Mouse (Mus musculus) brain, embryonic 14.5 days (tissue): ENCODE results near the gene Dhrs7c.

Experiments
- CTCF ChIP-seq: fragments of 200-500 bp; IDR thresholded peaks from 2 replicates; pipeline ENCODE4 v1.5.1; 2012; ENCODE audit warnings: inconsistent platforms, mild to moderate bottlenecking, moderate library complexity, borderline replicate concordance; ENCODE audit not compliant: insufficient read depth, insufficient read length; ENCODE audit errors: extremely low read depth
- POLR2A ChIP-seq: fragments of 200-500 bp; IDR thresholded peaks from 2 replicates; pipeline ENCODE4 v1.6.1; 2012; ENCODE audit warnings: mild to moderate bottlenecking, inconsistent platforms, borderline replicate concordance; ENCODE audit not compliant: poor library complexity, insufficient read depth, insufficient read length, severe bottlenecking; ENCODE audit errors: extremely low read depth

DNA sequence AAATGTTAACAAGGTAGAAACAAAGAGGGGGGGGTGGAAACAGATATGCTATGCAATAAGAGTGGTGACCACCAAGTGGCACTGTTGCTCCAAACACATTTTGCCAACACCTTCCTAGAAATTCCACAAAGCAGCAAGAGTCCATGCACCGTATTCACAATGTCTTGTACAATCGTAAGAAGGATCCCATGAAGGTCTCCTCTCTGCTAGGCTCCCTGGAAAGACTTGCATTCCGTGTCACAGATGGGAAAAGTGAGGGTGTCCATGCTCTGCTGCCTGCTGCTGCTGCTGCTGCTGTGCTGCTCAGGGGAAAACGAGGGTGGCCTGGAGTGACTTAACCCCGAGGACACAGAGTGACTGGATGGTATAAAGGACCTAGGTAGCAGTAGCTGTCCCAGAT is 21.6 kb downstream of the Dhrs7c start:
- no peak for TF ChIP-seq POLR2A
- TF ChIP-seq CTCF: peak; percentile 62; the same call in 1 of the 2 replicates
